ENCODE assay signal across 11 mouse cellular contexts in genomic region chr10:58223972-58224805, GRCm38 (mm10). TPM values are rescaled to one million over a fixed set of nuclear protein-coding genes. Genes with fewer than 3 reads are reported as not detected.
A peak's percentile ranks its signal among the peaks of the same experiment; 100 is the strongest.
DNase-seq lines count a peak whose midpoint lies in the region; ATAC-seq and TF ChIP-seq lines count a peak whose summit lies in the region.
"Not testable (repeated sequence)": the region's sequence is repeated elsewhere in the genome, so short reads cannot be mapped to it uniquely, and the experiment has no call there.
"Had no signal": no experiment of that assay in that cellular context is flagged by ENCODE, and none has a peak within 500 bp of the region (broad histone marks: within the 10 kb centered on the region; RNA-seq: fewer than 3 reads in every experiment).

No protein-coding gene starts in this region.

- peak; percentile 38 for DNase-seq in CD4-positive helper T cell, adult 2 months (ENCODE audit: low read depth, low spot score)
- peak; percentile 61 for DNase-seq in adrenal gland, postnatal 14 days
- DNase-seq in embryonic facial prominence, embryonic 14.5 days (ENCODE audit: low spot score), result peak; percentile 39
- peak; percentile 94 for DNase-seq in heart, embryonic 10.5 days (ENCODE audit: low spot score)
- DNase-seq in layer of hippocampus, adult 18-20 months (ENCODE audit: low spot score in 2 of 2), result peak; percentile 63 to 65
- peak; percentile 54 to 72 for DNase-seq in lung, adult 18-20 months
- DNase-seq in right cerebral cortex, adult 18-20 months, result peak; percentile 64
- peak; percentile 71 for DNase-seq in thymus, adult 2 months

- not testable (repeated sequence) for H3K4me2 ChIP-seq in embryonic facial prominence, embryonic 14.5 days (ENCODE audit: low read depth, low read length)

- H3K27ac ChIP-seq in embryonic facial prominence, embryonic 14.5 days (replicated peaks; ENCODE audit: low read depth, low read length); heart, embryonic 10.5 days; thymus, adult 2 months (ENCODE audit: control insufficient read depth, insufficient read depth, low read length): not testable (repeated sequence)

- H3K27me3 ChIP-seq in embryonic facial prominence, embryonic 14.5 days (replicated peaks; ENCODE audit: control insufficient read depth, insufficient read depth, low read length); heart, embryonic 10.5 days (ENCODE audit: insufficient read depth, poor library complexity, severe bottlenecking); thymus, adult 2 months (ENCODE audit: control insufficient read depth, insufficient read depth, low read length): not testable (repeated sequence)

- not testable (repeated sequence) for H3K9me3 ChIP-seq in embryonic facial prominence, embryonic 14.5 days (ENCODE audit: control insufficient read depth, low read length); heart, embryonic 10.5 days

- not testable (repeated sequence) for H3K4me1 ChIP-seq in embryonic facial prominence, embryonic 14.5 days (ENCODE audit: control insufficient read depth, insufficient read depth, low read length); heart, embryonic 10.5 days; thymus, adult 2 months (replicated peaks; ENCODE audit: control insufficient read depth, insufficient read depth, low read length)

- not testable (repeated sequence) for TF ChIP-seq CTCF in thymus, adult 2 months (IDR thresholded peaks at IDR 0.05; ENCODE audit: borderline replicate concordance, control insufficient read depth, extremely low read depth, insufficient read depth, low read length, poor library complexity)

- 84% methylated on average over 26 of the region's 31 CpGs for WGBS in embryonic facial prominence, embryonic 14.5 days
- WGBS in heart, embryonic 10.5 days, result 79% methylated on average over 31 of the region's 31 CpGs
- WGBS in thymus, adult 2 months, result 85% methylated on average over 31 of the region's 31 CpGs

- not testable (repeated sequence) for H3K36me3 ChIP-seq in embryonic facial prominence, embryonic 14.5 days (ENCODE audit: control insufficient read depth, insufficient read depth, low read length); heart, embryonic 10.5 days; thymus, adult 2 months (ENCODE audit: control insufficient read depth, insufficient read depth, low read length)

- 0 out of 2 replicates have a peak, but pooled peaks have one; percentile 9 for TF ChIP-seq POLR2A in thymus, adult 2 months (IDR thresholded peaks at IDR 0.05; ENCODE audit: control insufficient read depth, extremely low read depth, insufficient read depth, low read length, poor library complexity)

- ATAC-seq in embryonic facial prominence, embryonic 14.5 days (ENCODE audit: low read depth), result not testable (repeated sequence)

- H3K4me3 ChIP-seq in embryonic facial prominence, embryonic 14.5 days (ENCODE audit: low read depth, low read length); heart, embryonic 10.5 days; thymus, adult 2 months (ENCODE audit: control insufficient read depth, insufficient read depth, low read length): not testable (repeated sequence)

- H3K9ac ChIP-seq in embryonic facial prominence, embryonic 14.5 days (ENCODE audit: low read depth, low read length), result not testable (repeated sequence)

RNA-seq across cellular contexts. Expression of gene AW822073, which starts 0.5 kb away (rescaled TPM):
- not detected in 2 replicates for total RNA-seq in adrenal gland, postnatal 14 days (2021)
- not detected in 2 replicates for polyA plus RNA-seq in embryonic facial prominence, embryonic 14.5 days (2014; fragmentation: Nextera tagmentation; extraction: Ambion mirVana)
- not detected in 2 replicates for polyA plus RNA-seq in heart, embryonic 10.5 days (2016; fragmentation: Nextera tagmentation; extraction: Ambion mirVana)
- not detected for total RNA-seq in layer of hippocampus, adult 18-20 months (2021)
- polyA plus RNA-seq in thymus, adult 2 months (2012; rRNA removed), result not detected in 2 replicates
- total RNA-seq: hematopoietic stem cell, adult 5-6 weeks had no signal
- polyA plus RNA-seq: forebrain, embryonic 12.5 days; neural tube, embryonic 14.5 days had no signal

RNA-seq across cellular contexts. Expression of gene Duxf3, which starts 8.3 kb away (rescaled TPM):
- total RNA-seq in adrenal gland, postnatal 14 days (2021), result not detected in 2 replicates
- not detected in 2 replicates for polyA plus RNA-seq in embryonic facial prominence, embryonic 14.5 days (2014; fragmentation: Nextera tagmentation; extraction: Ambion mirVana)
- polyA plus RNA-seq in heart, embryonic 10.5 days (2016; fragmentation: Nextera tagmentation; extraction: Ambion mirVana), result not detected in 2 replicates
- total RNA-seq in layer of hippocampus, adult 18-20 months (2021), result not detected
- not detected in 2 replicates for polyA plus RNA-seq in thymus, adult 2 months (2012; rRNA removed)
- total RNA-seq: hematopoietic stem cell, adult 5-6 weeks had no signal
- polyA plus RNA-seq: forebrain, embryonic 12.5 days; neural tube, embryonic 14.5 days had no signal

RNA-seq across cellular contexts. Expression of gene Gm4981, which starts 12.3 kb away (rescaled TPM):
- not detected in 2 replicates for total RNA-seq in adrenal gland, postnatal 14 days (2021)
- polyA plus RNA-seq in embryonic facial prominence, embryonic 14.5 days (2014; fragmentation: Nextera tagmentation; extraction: Ambion mirVana), result not detected in 2 replicates
- polyA plus RNA-seq in heart, embryonic 10.5 days (2016; fragmentation: Nextera tagmentation; extraction: Ambion mirVana), result 0.06 TPM in 1 of 2 replicates, not detected in the other
- total RNA-seq in layer of hippocampus, adult 18-20 months (2021), result not detected
- not detected in 2 replicates for polyA plus RNA-seq in thymus, adult 2 months (2012; rRNA removed)
- total RNA-seq: hematopoietic stem cell, adult 5-6 weeks had no signal
- polyA plus RNA-seq: forebrain, embryonic 12.5 days; neural tube, embryonic 14.5 days had no signal

RNA-seq across cellular contexts. Expression of gene Gcc2, which starts 31.1 kb away (rescaled TPM):
- total RNA-seq in adrenal gland, postnatal 14 days (2021), result 40.5 and 45.2 TPM in 2 replicates
- 43.0 and 44.5 TPM in 2 replicates for polyA plus RNA-seq in embryonic facial prominence, embryonic 14.5 days (2014; fragmentation: Nextera tagmentation; extraction: Ambion mirVana)
- polyA plus RNA-seq in heart, embryonic 10.5 days (2016; fragmentation: Nextera tagmentation; extraction: Ambion mirVana), result 43.3 and 44.6 TPM in 2 replicates
- total RNA-seq in layer of hippocampus, adult 18-20 months (2021), result 10 to 100 TPM; 77.6 to 89.1 TPM
- polyA plus RNA-seq in thymus, adult 2 months (2012; rRNA removed), result 10.3 and 11.7 TPM in 2 replicates

Comparison
In these comparisons a context has a peak if more than half of its experiments do, and no peak if none do; other contexts are left out.
1. DNase-seq: peak in every context shown above with its lines; median percentile 94 in heart, embryonic 10.5 days; 71 in thymus, adult 2 months; 64 in layer of hippocampus, adult 18-20 months; 64 in right cerebral cortex, adult 18-20 months; 63 in lung, adult 18-20 months; 61 in adrenal gland, postnatal 14 days; 39 in embryonic facial prominence, embryonic 14.5 days; 38 in CD4-positive helper T cell, adult 2 months.